Mouse (Mus musculus) intestine, embryonic 16.5 days (tissue): ENCODE data around the gene Ndufs7. TPM values are rescaled to one million over a fixed set of nuclear protein-coding genes. Genes with fewer than 3 reads are reported as not detected.
A peak's percentile ranks its signal among the peaks of the same experiment; 100 is the strongest.
"Not testable (repeated sequence)": the region's sequence is repeated elsewhere in the genome, so short reads cannot be mapped to it uniquely, and the experiment has no call there.

Experiments
- ATAC-seq: fragments of 200-750 bp; cut with Nextera tagmentation; 2 replicates; pipeline ENCODE4 v1.8.0; 2017; ENCODE audit warnings: moderate TSS enrichment, moderate library complexity
- H3K27ac ChIP-seq: fragments of 300-500 bp; sonication (generic); 2 replicates; pipeline ENCODE4 v1.5.1; 2014; ENCODE audit warnings: mild to moderate bottlenecking, low read length
- H3K27me3 ChIP-seq: fragments of 300-500 bp; sonication (generic); replicated peaks from 2 replicates; pipeline ENCODE4 v1.6.1; 2014; ENCODE audit warnings: low read length, control low read depth, mixed read lengths; ENCODE audit not compliant: control insufficient read depth, insufficient read depth
- H3K36me3 ChIP-seq: fragments of 300-500 bp; sonication (generic); 2 replicates; pipeline ENCODE4 v1.6.1; 2014; ENCODE audit warnings: low read length, control low read depth; ENCODE audit not compliant: control insufficient read depth, insufficient read depth
- H3K4me1 ChIP-seq: fragments of 300-500 bp; sonication (generic); 2 replicates; pipeline ENCODE4 v1.6.1; 2014; ENCODE audit warnings: low read length, control low read depth, mixed read lengths; ENCODE audit not compliant: control insufficient read depth, insufficient read depth
- H3K4me2 ChIP-seq: fragments of 300-500 bp; sonication (generic); 2 replicates; pipeline ENCODE4 v1.6.1; 2014; ENCODE audit warnings: low read depth, low read length, control low read depth
- H3K4me3 ChIP-seq: fragments of 300-500 bp; sonication (generic); 2 replicates; pipeline ENCODE4 v1.5.1; 2014; ENCODE audit warnings: mild to moderate bottlenecking, low read length
- H3K9ac ChIP-seq: fragments of 300-500 bp; sonication (generic); 2 replicates; pipeline ENCODE4 v1.6.1; 2014; ENCODE audit warnings: low read depth, low read length
- H3K9me3 ChIP-seq: fragments of 300-500 bp; sonication (generic); 2 replicates; pipeline ENCODE4 v1.6.1; 2016; ENCODE audit warnings: low read length, control low read depth; ENCODE audit not compliant: control insufficient read depth
- WGBS: fragments of 180-500 bp; shearing (Covaris S2); extraction: QIAGEN DNeasy Blood & Tissue Kit; methylation state at CpG from one replicate; pipeline ENCODE4 v1.1.7; 2014; 5-methylcytosine and 5-hydroxymethylcytosine counted together
- polyA plus RNA-seq: library from polyadenylated mRNA; unstranded; fragments of >200 nt; fragmentation: Nextera tagmentation; extraction: Ambion mirVana; gene quantifications from 2 replicates; pipeline ENCODE4 v1.2.1, GENCODE M21; 2015

The Ndufs7 gene
- 604 and 616 TPM in 2 replicates for polyA plus RNA-seq

- Histone ChIP-seq H3K9me3 (no peaks in the 10 kb centered on the region), H3K36me3 (peaks cover under 1% of the 10 kb centered on the region; the same call in 1 of the 2 replicates), H3K9ac (peak within 1 kb of the TSS; percentile 90), H3K27me3 (no peaks in the 10 kb centered on the region), H3K4me2 (peak within 1 kb of the TSS; percentile 79), H3K4me1 (peaks cover 13% of the 10 kb centered on the region), H3K4me3 (peak within 1 kb of the TSS; percentile 86), H3K27ac (peak within 1 kb of the TSS; percentile 96)
- under 1% methylated on average over 53 of the region's 53 CpGs for WGBS
- ATAC-seq = peak; percentile 92
These were observed at the start of gene Ndufs7 for GRCm38 (mm10) chr10:80248971-80249640. Gene Ndufs7, plus strand, starts transcription at chr10:80249121.

- Histone ChIP-seq H3K4me2 (no peak overlapping the region), H3K4me1 (no peaks in the 10 kb centered on the region)
- 51% methylated on average over 3 of the region's 3 CpGs for WGBS
These were observed 49.4 kb upstream of the Ndufs7 start for GRCm38 (mm10) chr10:80199440-80200008.

DNA sequence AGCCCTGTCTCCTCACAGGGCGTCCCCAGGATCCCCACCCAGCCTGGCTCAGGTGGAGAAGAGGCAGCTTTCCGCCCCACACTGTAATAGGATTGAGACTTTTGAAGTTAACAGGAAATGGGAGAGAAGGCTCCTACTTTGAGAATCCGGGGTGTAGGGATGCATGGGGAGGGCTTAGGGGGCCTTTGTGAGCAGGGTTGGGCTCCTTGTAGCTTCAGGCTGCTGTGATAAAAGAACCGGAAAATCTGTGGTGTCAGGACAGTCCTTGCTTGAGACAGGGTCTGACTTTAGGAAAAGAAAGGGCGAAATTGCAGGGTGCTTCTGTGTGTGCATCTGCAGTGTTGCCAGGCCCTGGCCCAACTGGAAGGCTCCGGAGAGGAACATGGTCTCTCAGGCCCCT, 48.4 kb upstream of the Ndufs7 start:
- no peak overlapping the region for H3K4me3 ChIP-seq
- WGBS = 82% methylated on average over 6 of the region's 6 CpGs
- H3K9me3 ChIP-seq = no peaks in the 10 kb centered on the region
- no peak overlapping the region for H3K27ac ChIP-seq
- no peak overlapping the region for H3K4me2 ChIP-seq
- no peaks in the 10 kb centered on the region for H3K4me1 ChIP-seq
- H3K36me3 ChIP-seq = no peaks in the 10 kb centered on the region
- no peak for ATAC-seq
- no peaks in the 10 kb centered on the region for H3K27me3 ChIP-seq
- H3K9ac ChIP-seq = no peak overlapping the region

More at GRCm38 (mm10) chr10:80199440-80200008, 49.4 kb upstream of the Ndufs7 start:
- ATAC-seq = peak; percentile 83
- Histone ChIP-seq H3K27me3 (no peaks in the 10 kb centered on the region), H3K4me3 (no peak overlapping the region), H3K27ac (no peak overlapping the region), H3K9ac (no peak overlapping the region), H3K36me3 (no peaks in the 10 kb centered on the region), H3K9me3 (no peaks in the 10 kb centered on the region)

- no peak overlapping the region for H3K4me2 ChIP-seq
- no peak for ATAC-seq
- WGBS = 26% methylated on average over 7 of the region's 7 CpGs
- H3K27me3 ChIP-seq = no peaks in the 10 kb centered on the region
- H3K4me3 ChIP-seq = no peak overlapping the region
- no peak overlapping the region for H3K27ac ChIP-seq
- no peaks in the 10 kb centered on the region; the same call in 1 of the 2 replicates for H3K4me1 ChIP-seq
- no peaks in the 10 kb centered on the region for H3K9me3 ChIP-seq
- no peak overlapping the region for H3K9ac ChIP-seq
- H3K36me3 ChIP-seq = no peaks in the 10 kb centered on the region
These were observed 44.9 kb upstream of the Ndufs7 start for GRCm38 (mm10) chr10:80204055-80204454.

- Histone ChIP-seq H3K9me3 (no peaks in the 10 kb centered on the region), H3K27me3 (no peaks in the 10 kb centered on the region), H3K27ac (no peak overlapping the region), H3K4me2 (no peak overlapping the region), H3K9ac (no peak overlapping the region), H3K4me1 (no peaks in the 10 kb centered on the region; the same call in 1 of the 2 replicates), H3K36me3 (no peaks in the 10 kb centered on the region), H3K4me3 (no peak overlapping the region)
- ATAC-seq = no peak
- 64% methylated on average over 1 of the region's 1 CpGs for WGBS
These were observed 41.7 kb upstream of the Ndufs7 start for GRCm38 (mm10) chr10:80207201-80207600.

DNA sequence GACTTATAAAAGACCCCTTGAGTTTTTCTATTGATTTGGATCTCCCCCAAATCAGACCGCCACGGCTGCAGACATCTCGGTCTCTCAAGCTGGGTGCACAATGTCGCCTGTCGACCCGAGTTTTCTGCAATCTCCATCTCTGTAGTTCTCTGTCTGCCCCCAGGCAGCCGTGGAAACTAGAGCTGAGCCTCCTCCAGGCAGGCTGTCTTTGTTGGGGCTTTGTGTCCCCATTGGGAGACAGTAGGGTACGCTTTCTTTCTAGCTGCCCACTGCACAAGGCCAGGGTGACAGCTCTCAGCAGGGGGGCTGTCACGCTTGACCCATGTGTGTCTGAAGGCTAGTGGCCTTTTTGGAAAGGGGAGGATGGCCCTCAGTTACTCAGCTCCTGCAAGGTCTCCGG, 41.2 kb upstream of the Ndufs7 start:
- no peaks in the 10 kb centered on the region for H3K36me3 ChIP-seq
- no peak overlapping the region for H3K4me3 ChIP-seq
- no peak for ATAC-seq
- H3K4me1 ChIP-seq = no peaks in the 10 kb centered on the region; the same call in 1 of the 2 replicates
- no peak overlapping the region for H3K27ac ChIP-seq
- H3K27me3 ChIP-seq = no peaks in the 10 kb centered on the region
- H3K9me3 ChIP-seq = no peaks in the 10 kb centered on the region
- 77% methylated on average over 10 of the region's 10 CpGs for WGBS
- H3K9ac ChIP-seq = no peak overlapping the region
- H3K4me2 ChIP-seq = no peak overlapping the region

DNA sequence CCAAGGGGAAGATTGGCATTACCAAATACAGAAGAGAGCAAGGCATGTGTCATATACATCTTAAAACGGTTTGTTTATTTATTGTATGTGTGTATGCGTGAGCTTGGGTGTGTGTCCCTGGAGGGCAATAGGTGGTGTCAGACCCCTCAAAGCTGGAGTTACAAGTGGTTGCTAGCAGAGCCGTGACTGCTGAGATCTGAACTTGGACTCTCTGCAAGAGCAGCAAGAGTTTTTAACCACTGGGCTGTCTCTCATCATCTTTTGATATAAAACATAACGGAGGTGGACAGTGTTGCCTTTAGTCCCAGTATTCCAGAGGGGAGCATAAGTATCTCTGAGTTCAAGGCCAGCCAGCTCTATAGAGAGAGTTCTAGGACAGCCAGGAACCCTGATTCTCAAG, 40.7 kb upstream of the Ndufs7 start:
- Histone ChIP-seq H3K9ac (no peak overlapping the region), H3K9me3 (no peaks in the 10 kb centered on the region), H3K27me3 (no peaks in the 10 kb centered on the region), H3K27ac (no peak overlapping the region), H3K4me2 (no peak overlapping the region), H3K4me1 (no peaks in the 10 kb centered on the region; the same call in 1 of the 2 replicates), H3K36me3 (no peaks in the 10 kb centered on the region), H3K4me3 (no peak overlapping the region)
- WGBS = 76% methylated on average over 4 of the region's 4 CpGs
- no peak for ATAC-seq

DNA sequence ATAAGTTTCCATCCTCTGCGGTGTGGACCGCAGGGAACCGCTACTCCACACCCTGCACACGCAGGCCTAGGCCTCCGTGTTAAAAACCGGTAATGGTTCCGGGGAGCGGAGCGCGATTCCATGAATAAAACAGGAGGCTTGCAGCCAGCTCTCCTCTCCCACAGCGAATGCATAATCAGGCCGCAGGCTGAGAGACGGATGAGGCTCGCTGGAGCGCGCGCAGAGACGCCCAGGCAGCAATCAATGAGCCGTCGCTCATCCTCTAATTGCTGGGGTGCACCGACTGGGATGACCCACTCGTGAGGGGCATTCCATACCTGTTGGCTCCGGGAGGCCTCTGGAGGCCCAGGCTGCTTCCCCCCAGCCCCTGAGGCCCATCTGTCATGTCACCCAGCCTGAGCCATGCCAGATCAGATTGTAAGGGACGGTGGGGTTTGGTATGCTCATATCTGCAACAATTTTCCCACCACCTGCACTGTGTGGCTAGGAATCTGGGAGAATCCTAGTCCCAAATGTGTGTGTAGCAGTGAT, 40.0 kb upstream of the Ndufs7 start:
- H3K27me3 ChIP-seq = no peaks in the 10 kb centered on the region
- 22% methylated on average over 24 of the region's 24 CpGs for WGBS
- peak overlapping the region; percentile 43 for H3K9ac ChIP-seq
- no peaks in the 10 kb centered on the region for H3K36me3 ChIP-seq
- no peaks in the 10 kb centered on the region; the same call in 1 of the 2 replicates for H3K4me1 ChIP-seq
- no peak overlapping the region for H3K4me3 ChIP-seq
- H3K27ac ChIP-seq = no peak overlapping the region
- no peak for ATAC-seq
- H3K9me3 ChIP-seq = no peaks in the 10 kb centered on the region
- H3K4me2 ChIP-seq = no peak overlapping the region

DNA sequence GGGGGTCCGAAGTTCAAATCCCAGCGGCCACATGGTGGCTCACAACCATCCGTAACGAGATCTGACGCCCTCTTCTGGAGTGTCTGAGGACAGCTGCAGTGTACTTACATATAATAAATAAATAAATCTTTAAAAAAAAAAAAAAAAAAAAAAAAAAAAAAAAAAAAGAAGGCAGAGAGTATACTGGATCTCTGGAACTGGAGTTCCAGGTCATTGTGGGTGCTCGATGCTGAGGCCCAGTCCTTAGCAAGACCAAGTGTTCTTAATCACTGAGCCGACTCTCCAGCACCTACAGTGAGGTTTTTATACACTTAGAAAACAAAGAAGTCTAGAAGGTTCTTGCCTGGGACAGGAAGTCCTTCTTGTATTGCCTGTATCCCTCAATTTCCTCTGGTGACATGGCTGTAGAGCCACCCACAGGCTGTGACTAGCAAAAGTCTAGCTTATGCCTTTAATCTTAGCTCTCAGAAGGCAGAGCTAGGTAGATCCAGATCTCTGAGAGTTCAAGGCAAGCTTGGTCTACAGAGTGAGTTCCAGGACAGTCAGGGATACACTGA, 37.3 kb upstream of the Ndufs7 start:
- not testable (repeated sequence) for H3K4me2 ChIP-seq, H3K9me3 ChIP-seq, H3K36me3 ChIP-seq, H3K27ac ChIP-seq, H3K27me3 ChIP-seq, H3K4me1 ChIP-seq, H3K4me3 ChIP-seq, ATAC-seq, H3K9ac ChIP-seq
- WGBS = 79% methylated on average over 7 of the region's 7 CpGs
